Mouse (Mus musculus): Measurements from ENCODE around the gene Sgca. TPM values are rescaled to one million over a fixed set of nuclear protein-coding genes. Genes with fewer than 3 reads are reported as not detected.

Sgca gene
- polyA plus RNA-seq, 1 experiment: 1.9 TPM

- Histone ChIP-seq H3K27ac (ENCODE audit: insufficient read depth, low read length) (peak overlapping the region; percentile 69), H3K27me3 (ENCODE audit: control insufficient read depth, insufficient read depth, low read length) (no peaks in the 10 kb centered on the region), H3K4me1 (ENCODE audit: control insufficient read depth, insufficient read depth, low read length) (peaks cover 73% of the 10 kb centered on the region), H3K4me3 (replicated peaks; ENCODE audit: insufficient read depth, low read depth, low read length) (no peak overlapping the region)
- peak in 1 of 2 experiments; percentile 59 for DNase-seq
- 9% methylated on average over 4 of the region's 4 CpGs for WGBS
- no peak for TF ChIP-seq POLR2A (IDR thresholded peaks at IDR 0.05; ENCODE audit: borderline replicate concordance, insufficient read depth, low read length)
- TF ChIP-seq CTCF (IDR thresholded peaks at IDR 0.05; ENCODE audit: borderline replicate concordance, insufficient read depth, low read depth, low read length): no peak
Observed at GRCm38 (mm10) chr11:95000548-95000947, 24.4 kb upstream of the Sgca start.

- peak overlapping the region; percentile 69 for H3K27ac ChIP-seq (ENCODE audit: insufficient read depth, low read length)
- DNase-seq: peak in 1 of 2 experiments; percentile 40
- no peak overlapping the region for H3K4me3 ChIP-seq (replicated peaks; ENCODE audit: insufficient read depth, low read depth, low read length)
- WGBS: 73% methylated on average over 8 of the region's 8 CpGs
- no peak for TF ChIP-seq POLR2A (IDR thresholded peaks at IDR 0.05; ENCODE audit: borderline replicate concordance, insufficient read depth, low read length)
- H3K4me1 ChIP-seq (ENCODE audit: control insufficient read depth, insufficient read depth, low read length): peaks cover 72% of the 10 kb centered on the region
- no peaks in the 10 kb centered on the region for H3K27me3 ChIP-seq (ENCODE audit: control insufficient read depth, insufficient read depth, low read length)
Observed at GRCm38 (mm10) chr11:95000128-95000527, 24.0 kb upstream of the Sgca start.

GRCm38 (mm10) chr11:94998041-94998531 lies 22.0 kb upstream of the Sgca start:
- peak in 1 of 2 experiments; percentile 54 for DNase-seq
- Histone ChIP-seq H3K27me3 (ENCODE audit: control insufficient read depth, insufficient read depth, low read length) (no peaks in the 10 kb centered on the region), H3K4me3 (replicated peaks; ENCODE audit: insufficient read depth, low read depth, low read length) (no peak overlapping the region), H3K27ac (ENCODE audit: insufficient read depth, low read length) (peak overlapping the region; percentile 36; the same call in 1 of the 2 replicates), H3K4me1 (ENCODE audit: control insufficient read depth, insufficient read depth, low read length) (peaks cover 62% of the 10 kb centered on the region)
- TF ChIP-seq POLR2A (IDR thresholded peaks at IDR 0.05; ENCODE audit: borderline replicate concordance, insufficient read depth, low read length) (no peak), CTCF (IDR thresholded peaks at IDR 0.05; ENCODE audit: borderline replicate concordance, insufficient read depth, low read depth, low read length) (no peak)
- 13% methylated on average over 16 of the region's 16 CpGs for WGBS

- peaks cover 62% of the 10 kb centered on the region for H3K4me1 ChIP-seq (ENCODE audit: control insufficient read depth, insufficient read depth, low read length)
- H3K27me3 ChIP-seq (ENCODE audit: control insufficient read depth, insufficient read depth, low read length): no peaks in the 10 kb centered on the region
Observed at GRCm38 (mm10) chr11:94997596-94997995, 21.5 kb upstream of the Sgca start.

GRCm38 (mm10) chr11:94996984-94997383 lies 20.9 kb upstream of the Sgca start:
- WGBS: 82% methylated on average over 6 of the region's 6 CpGs
- TF ChIP-seq POLR2A (IDR thresholded peaks at IDR 0.05; ENCODE audit: borderline replicate concordance, insufficient read depth, low read length) (no peak), CTCF (IDR thresholded peaks at IDR 0.05; ENCODE audit: borderline replicate concordance, insufficient read depth, low read depth, low read length) (no peak)
- H3K27me3 ChIP-seq (ENCODE audit: control insufficient read depth, insufficient read depth, low read length): no peaks in the 10 kb centered on the region
- no peak overlapping the region for H3K4me3 ChIP-seq (replicated peaks; ENCODE audit: insufficient read depth, low read depth, low read length)
- no peak for DNase-seq
- peaks cover 57% of the 10 kb centered on the region for H3K4me1 ChIP-seq (ENCODE audit: control insufficient read depth, insufficient read depth, low read length)
- H3K27ac ChIP-seq (ENCODE audit: insufficient read depth, low read length): no peak overlapping the region

More at GRCm38 (mm10) chr11:94997596-94997995, 21.5 kb upstream of the Sgca start:
- Histone ChIP-seq H3K4me3 (replicated peaks; ENCODE audit: insufficient read depth, low read depth, low read length) (no peak overlapping the region), H3K27ac (ENCODE audit: insufficient read depth, low read length) (0 out of 2 replicates have a peak overlapping the region, but pooled peaks have one; percentile 36)
- WGBS: 29% methylated on average over 5 of the region's 5 CpGs
- DNase-seq: peak in 1 of 2 experiments; percentile 45
- TF ChIP-seq CTCF (IDR thresholded peaks at IDR 0.05; ENCODE audit: borderline replicate concordance, insufficient read depth, low read depth, low read length): no peak
- no peak for TF ChIP-seq POLR2A (IDR thresholded peaks at IDR 0.05; ENCODE audit: borderline replicate concordance, insufficient read depth, low read length)

GRCm38 (mm10) chr11:94996101-94996500 lies 20.0 kb upstream of the Sgca start:
- TF ChIP-seq CTCF (IDR thresholded peaks at IDR 0.05; ENCODE audit: borderline replicate concordance, insufficient read depth, low read depth, low read length) (no peak), POLR2A (IDR thresholded peaks at IDR 0.05; ENCODE audit: borderline replicate concordance, insufficient read depth, low read length) (peak; percentile 19; the same call in 1 of the 2 replicates)
- Histone ChIP-seq H3K4me1 (ENCODE audit: control insufficient read depth, insufficient read depth, low read length) (peaks cover 52% of the 10 kb centered on the region), H3K4me3 (replicated peaks; ENCODE audit: insufficient read depth, low read depth, low read length) (peak overlapping the region; percentile 54), H3K27me3 (ENCODE audit: control insufficient read depth, insufficient read depth, low read length) (no peaks in the 10 kb centered on the region), H3K27ac (ENCODE audit: insufficient read depth, low read length) (peak overlapping the region; percentile 57)
- WGBS: 15% methylated on average over 8 of the region's 8 CpGs
- peak; percentile 61 to 62 for DNase-seq

- peak overlapping the region; percentile 97; the same call in 1 of the 2 replicates for H3K27ac ChIP-seq (ENCODE audit: insufficient read depth, low read length)
- H3K4me3 ChIP-seq (replicated peaks; ENCODE audit: insufficient read depth, low read depth, low read length): peak overlapping the region; percentile 82
- WGBS: 41% methylated on average over 11 of the region's 11 CpGs
- no peaks in the 10 kb centered on the region for H3K27me3 ChIP-seq (ENCODE audit: control insufficient read depth, insufficient read depth, low read length)
- TF ChIP-seq POLR2A (IDR thresholded peaks at IDR 0.05; ENCODE audit: borderline replicate concordance, insufficient read depth, low read length): no peak
- no peak for TF ChIP-seq CTCF (IDR thresholded peaks at IDR 0.05; ENCODE audit: borderline replicate concordance, insufficient read depth, low read depth, low read length)
- DNase-seq: peak in 1 of 2 experiments; percentile 35
- peaks cover 42% of the 10 kb centered on the region for H3K4me1 ChIP-seq (ENCODE audit: control insufficient read depth, insufficient read depth, low read length)
Observed at GRCm38 (mm10) chr11:94994947-94995772, 19.0 kb upstream of the Sgca start.

All from cerebellum, adult 2 months (tissue).